Mouse (Mus musculus): Measurements from ENCODE around the gene Ntsr1. TPM values are rescaled to one million over a fixed set of nuclear protein-coding genes. Genes with fewer than 3 reads are reported as not detected.
A peak's percentile ranks its signal among the peaks of the same experiment; 100 is the strongest.

Gene Ntsr1
- 1 to 10 TPM; 6.4 to 8.2 TPM for total RNA-seq (2021)
- long read RNA-seq, experiment 1, partial matches to known transcripts: 0 of 7 reads
- long read RNA-seq, experiment 1, other reads (novel, unspliced or antisense): 3 of 7 reads
- long read RNA-seq, experiment 2, partial matches to known transcripts: 0 of 4 reads
- long read RNA-seq, experiment 2, other reads (novel, unspliced or antisense): 4 of 4 reads

- peak; percentile 51 to 70 for DNase-seq (ENCODE audit: low spot score in 2 of 2)
Measured at GRCm38 (mm10) chr2:180499741-180500140, at the start of gene Ntsr1. Ntsr1 (plus strand) TSS chr2:180499976.

- no peak for DNase-seq (ENCODE audit: low spot score in 2 of 2)
Measured at GRCm38 (mm10) chr2:180450529-180450928, 49.2 kb upstream of the Ntsr1 start.

DNA sequence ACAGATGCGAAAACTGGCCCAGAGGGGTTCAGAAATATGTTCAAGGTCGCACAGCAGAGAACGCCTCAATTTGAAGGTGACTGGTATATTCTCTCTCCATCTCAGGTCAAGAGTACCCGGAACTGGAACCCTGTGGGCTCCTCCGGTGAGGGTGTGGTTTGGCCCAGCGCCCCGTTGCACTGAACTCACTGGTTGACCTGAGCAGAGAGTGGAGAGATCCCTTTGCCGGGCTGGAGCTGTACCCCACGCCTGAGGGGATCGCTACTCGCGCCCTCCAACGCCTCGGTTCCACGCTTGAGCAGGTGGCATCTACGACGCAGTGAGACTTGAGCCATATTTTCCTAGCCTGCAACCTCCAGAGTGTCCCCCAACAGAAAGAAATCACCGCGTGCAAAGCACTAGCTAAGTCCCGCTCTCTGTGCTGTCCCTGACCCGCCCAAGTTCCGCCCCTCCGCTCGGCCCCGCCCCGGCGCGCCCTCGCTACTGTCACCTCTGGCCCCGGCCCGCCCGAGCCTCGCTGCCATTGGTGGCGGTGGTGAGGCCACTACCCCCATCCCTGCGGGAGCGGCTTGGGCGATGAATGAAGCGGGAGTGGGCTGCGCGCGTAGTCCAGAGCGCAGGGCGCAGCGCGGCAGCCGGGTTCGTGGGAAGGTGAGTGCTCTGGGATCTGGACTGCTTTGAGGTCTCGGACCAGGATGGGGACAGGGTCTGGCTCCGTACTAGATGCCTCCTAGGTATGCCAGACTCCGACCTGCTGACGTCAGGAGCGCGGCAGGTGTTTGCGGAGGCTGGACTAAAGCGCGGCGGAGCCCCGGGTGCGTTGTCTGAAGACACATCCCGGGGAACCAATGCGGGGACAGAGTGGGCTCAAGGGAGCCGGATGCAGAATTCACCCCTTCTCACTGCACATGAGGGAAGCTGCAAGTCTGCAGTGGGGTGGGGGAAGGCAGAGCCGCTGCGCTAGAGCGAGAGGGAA is 43.8 kb upstream of the Ntsr1 start, which contains the start of gene Slco4a1:
Gene Slco4a1, plus strand, starts transcription at position 523 of the 976 bp plus-strand sequence.
- DNase-seq (ENCODE audit: low spot score in 2 of 2): peak; percentile 61 to 78

- no peak for DNase-seq (ENCODE audit: low spot score in 2 of 2)
Measured at GRCm38 (mm10) chr2:180456705-180457104, 43.1 kb upstream of the Ntsr1 start.

- DNase-seq (ENCODE audit: low spot score in 2 of 2): no peak
Measured at GRCm38 (mm10) chr2:180457680-180458079, 42.1 kb upstream of the Ntsr1 start.

DNA sequence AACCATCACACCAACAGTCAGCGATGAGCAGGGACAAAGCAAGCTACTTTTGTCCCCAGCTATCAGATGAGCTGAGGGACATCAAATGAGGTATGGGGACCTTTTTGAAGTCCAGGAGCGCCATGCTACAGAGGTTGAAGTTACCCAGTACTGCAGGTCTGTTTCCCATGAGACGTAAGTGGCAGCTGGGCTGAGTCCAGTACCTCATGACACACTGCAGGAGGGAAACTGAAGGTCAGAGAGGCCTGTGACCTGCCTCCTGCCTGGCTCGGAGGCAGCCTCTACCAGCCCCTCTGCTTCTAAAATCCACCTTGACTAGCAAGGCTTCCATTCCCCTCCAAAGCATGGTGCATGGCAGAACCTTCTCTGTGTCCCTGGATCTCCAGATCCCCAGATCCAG is 40.3 kb upstream of the Ntsr1 start:
- DNase-seq (ENCODE audit: low spot score in 2 of 2): no peak

DNA sequence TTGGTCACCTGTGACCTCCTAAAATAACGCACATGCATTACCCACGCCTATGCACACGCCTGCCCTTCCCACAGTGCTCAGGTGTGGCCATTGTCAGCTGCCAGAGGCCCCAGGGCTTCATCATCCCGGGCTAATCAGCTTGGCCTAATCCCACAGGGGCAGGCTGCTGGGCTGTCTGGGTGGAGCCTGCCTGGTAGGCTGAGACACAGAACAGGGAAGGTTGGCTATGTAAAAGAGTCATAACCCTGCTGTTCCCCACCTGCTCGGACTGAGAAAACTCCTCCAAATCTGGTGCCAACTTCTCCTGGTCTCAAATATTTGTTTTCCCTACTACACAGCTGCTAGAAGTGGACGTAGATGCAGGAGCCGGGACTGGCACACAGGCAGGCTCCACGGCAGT is 39.0 kb upstream of the Ntsr1 start:
- DNase-seq (ENCODE audit: low spot score in 2 of 2): no peak

GRCm38 (mm10) chr2:180462593-180462992 is 37.2 kb upstream of the Ntsr1 start:
- no peak for DNase-seq (ENCODE audit: low spot score in 2 of 2)

DNA sequence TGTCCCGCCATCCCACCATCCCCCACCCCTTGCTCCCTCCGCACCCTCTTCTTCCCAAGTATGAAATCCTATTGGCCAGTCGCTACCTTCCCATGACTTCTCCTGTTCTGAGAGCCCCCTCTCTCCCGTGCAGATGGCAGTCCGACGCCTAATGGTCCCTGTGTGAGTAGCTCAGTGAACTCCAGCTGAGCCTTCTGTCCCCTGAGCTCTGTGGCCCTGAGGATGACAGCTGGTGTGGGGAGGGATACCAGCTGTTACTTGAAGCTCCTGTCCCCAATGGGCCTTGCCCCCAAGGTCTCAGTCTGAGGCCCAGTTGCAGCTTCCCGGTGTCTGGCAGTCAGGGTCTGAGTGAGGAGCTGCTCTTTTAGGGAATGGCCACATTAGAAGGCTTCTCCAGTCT is 33.3 kb upstream of the Ntsr1 start:
- no peak for DNase-seq (ENCODE audit: low spot score in 2 of 2)

DNA sequence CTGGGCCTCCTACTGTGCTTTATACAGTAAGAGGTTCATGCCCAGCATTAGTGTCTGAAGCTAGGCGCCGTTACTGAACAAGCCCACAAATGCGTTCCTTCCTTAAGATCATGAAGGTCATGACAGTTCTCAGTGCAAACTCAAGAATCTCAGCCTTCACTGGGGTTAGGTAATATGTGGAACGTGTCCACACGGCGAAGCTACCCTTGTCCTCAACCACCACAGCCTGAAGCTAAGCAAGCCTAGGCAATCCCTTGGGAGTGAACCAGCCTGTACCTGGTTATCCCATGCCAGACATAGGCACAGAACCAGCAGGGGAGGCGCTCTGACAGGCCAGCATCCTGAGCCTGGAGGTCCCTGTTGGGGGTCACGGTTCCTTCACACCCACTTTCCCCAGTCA is 30.9 kb upstream of the Ntsr1 start:
- no peak for DNase-seq (ENCODE audit: low spot score in 2 of 2)

DNA sequence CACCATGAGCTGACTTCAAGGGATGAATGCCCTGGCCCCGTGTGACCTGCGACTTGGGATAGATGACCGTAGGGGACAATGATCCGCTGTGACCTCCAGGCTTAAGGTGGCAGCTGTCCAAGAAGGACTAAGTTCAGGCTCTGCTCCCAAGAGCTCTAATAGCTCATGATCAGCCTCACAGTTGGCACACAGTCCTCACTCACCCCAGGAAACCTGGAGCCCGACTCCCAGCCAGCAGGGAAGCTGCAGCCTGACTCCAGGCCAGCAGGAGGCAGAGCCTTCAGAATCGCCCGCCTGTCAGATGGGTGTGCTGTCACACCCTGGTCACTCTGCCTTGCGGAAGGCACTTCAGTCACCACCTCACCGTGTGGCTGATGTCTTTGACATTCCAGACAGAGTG is 30.0 kb upstream of the Ntsr1 start:
- DNase-seq (ENCODE audit: low spot score in 2 of 2): no peak

- peak; percentile 18 to 20 for DNase-seq (ENCODE audit: low spot score in 2 of 2)
Measured at GRCm38 (mm10) chr2:180472306-180473079, 27.3 kb upstream of the Ntsr1 start.

DNA sequence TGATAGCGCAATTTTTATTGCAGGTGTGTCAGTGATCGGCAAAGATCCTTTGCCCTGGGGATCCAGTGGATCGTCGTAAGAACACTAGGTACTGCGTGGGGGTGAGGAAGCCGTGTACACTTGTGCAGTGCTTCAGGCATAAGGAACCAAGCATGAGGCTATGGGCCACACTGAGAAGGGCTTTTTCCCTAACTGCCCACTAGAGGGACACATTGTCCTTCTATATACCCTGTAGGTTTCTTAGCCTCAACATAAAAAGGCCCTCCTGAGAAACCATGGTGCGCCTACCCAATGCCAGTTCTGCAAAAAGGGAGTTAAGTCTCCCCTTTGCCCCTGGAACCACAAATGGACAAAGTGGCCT is 26.7 kb upstream of the Ntsr1 start:
- DNase-seq (ENCODE audit: low spot score in 2 of 2): peak; percentile 59 to 63

- DNase-seq (ENCODE audit: low spot score in 2 of 2): no peak
Measured at GRCm38 (mm10) chr2:180474864-180475263, 24.9 kb upstream of the Ntsr1 start.

DNA sequence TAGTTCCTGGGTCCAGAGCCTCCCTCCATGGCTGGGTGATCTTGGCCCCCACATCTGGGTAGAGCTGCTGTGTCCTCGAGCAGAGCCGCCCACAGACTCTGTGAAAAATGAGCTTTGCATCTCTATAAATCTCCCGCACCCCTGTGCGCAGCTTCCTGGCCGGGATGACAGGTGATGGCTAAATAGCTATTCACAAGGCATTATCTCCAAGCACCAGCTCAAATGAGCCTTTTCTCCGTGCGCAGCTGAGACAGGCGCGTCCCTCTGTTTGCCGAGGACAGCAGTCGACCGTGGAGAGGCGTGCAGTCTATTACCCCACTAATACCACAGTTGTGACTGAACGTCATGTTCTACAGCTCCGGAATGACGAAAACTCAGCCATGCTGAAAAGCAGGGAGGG is 17.5 kb upstream of the Ntsr1 start:
- DNase-seq (ENCODE audit: low spot score in 2 of 2): no peak

GRCm38 (mm10) chr2:180484882-180485281 is 14.9 kb upstream of the Ntsr1 start:
- no peak for DNase-seq (ENCODE audit: low spot score in 2 of 2)

GRCm38 (mm10) chr2:180485306-180485705 is 14.5 kb upstream of the Ntsr1 start:
- no peak for DNase-seq (ENCODE audit: low spot score in 2 of 2)

- DNase-seq (ENCODE audit: low spot score in 2 of 2): peak in 1 of 2 experiments; percentile 20
Measured at GRCm38 (mm10) chr2:180488210-180488751, 11.5 kb upstream of the Ntsr1 start.

- peak; percentile 50 to 57 for DNase-seq (ENCODE audit: low spot score in 2 of 2)
Measured at GRCm38 (mm10) chr2:180495906-180496305, 3.9 kb upstream of the Ntsr1 start.

GRCm38 (mm10) chr2:180500726-180501125 is 950 bp downstream of the Ntsr1 start:
- no peak for DNase-seq (ENCODE audit: low spot score in 2 of 2)

GRCm38 (mm10) chr2:180501217-180501967 is 1.6 kb downstream of the Ntsr1 start:
- DNase-seq (ENCODE audit: low spot score in 2 of 2): no peak
